Mouse (Mus musculus) lung, postnatal 0 days (tissue): ENCODE measurements around the gene Hba-a2.
"Not testable (repeated sequence)": the region's sequence is repeated elsewhere in the genome, so short reads cannot be mapped to it uniquely, and the experiment has no call there.

Experiments
- CTCF ChIP-seq: IDR thresholded peaks from 2 replicates; pipeline ENCODE4 v1.5.1; 2016; ENCODE audit warnings: antibody characterized with exemption, mild to moderate bottlenecking
- EP300 ChIP-seq: IDR thresholded peaks from 2 replicates; pipeline ENCODE4 v1.6.1; 2016; ENCODE audit warnings: antibody characterized with exemption, mild to moderate bottlenecking, control low read depth

DNA sequence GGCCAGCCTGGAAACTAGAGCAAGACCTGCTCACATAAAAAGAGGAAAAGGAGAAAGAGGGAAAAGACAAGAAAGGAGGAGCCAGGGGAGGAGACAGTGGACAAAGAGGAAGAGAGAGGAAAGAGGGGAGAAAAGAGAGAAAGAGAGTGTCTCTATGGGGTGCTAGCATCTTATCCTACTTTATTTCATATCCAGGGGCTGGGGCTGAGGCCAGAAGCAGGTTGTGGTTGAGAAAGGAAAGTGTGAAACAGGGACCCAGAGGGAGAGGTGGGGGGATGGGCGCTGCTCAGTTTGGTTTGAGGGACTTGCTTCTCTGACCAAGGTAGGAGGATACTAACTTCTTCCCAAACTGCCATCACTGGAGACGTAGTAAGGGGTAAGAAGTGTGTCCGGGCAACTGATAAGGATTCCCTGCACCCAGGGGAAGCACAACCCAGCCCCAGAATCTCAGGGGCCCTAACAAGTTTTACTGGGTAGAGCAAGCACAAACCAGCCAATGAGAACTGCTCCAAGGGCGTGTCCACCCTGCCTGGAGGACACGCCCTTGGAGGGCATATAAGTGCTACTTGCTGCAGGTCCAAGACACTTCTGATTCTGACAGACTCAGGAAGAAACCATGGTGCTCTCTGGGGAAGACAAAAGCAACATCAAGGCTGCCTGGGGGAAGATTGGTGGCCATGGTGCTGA, 13.1 kb upstream of the Hba-a2 start, which contains the start of gene Hba-a1:
- TF ChIP-seq CTCF, EP300: not testable (repeated sequence)
